Mouse (Mus musculus) ovary, adult 18-20 months (tissue): Measurements from ENCODE around the gene Lin7c.
A peak's percentile ranks its signal among the peaks of the same experiment; 100 is the strongest.
"Not testable (repeated sequence)": the region's sequence is repeated elsewhere in the genome, so short reads cannot be mapped to it uniquely, and the experiment has no call there.

ENCODE experiments used
- DNase-seq: peaks from one replicate; pipeline ENCODE4 v3.0.0; 2022; ENCODE audit warnings: low spot score, mixed read lengths

The Lin7c gene

DNA sequence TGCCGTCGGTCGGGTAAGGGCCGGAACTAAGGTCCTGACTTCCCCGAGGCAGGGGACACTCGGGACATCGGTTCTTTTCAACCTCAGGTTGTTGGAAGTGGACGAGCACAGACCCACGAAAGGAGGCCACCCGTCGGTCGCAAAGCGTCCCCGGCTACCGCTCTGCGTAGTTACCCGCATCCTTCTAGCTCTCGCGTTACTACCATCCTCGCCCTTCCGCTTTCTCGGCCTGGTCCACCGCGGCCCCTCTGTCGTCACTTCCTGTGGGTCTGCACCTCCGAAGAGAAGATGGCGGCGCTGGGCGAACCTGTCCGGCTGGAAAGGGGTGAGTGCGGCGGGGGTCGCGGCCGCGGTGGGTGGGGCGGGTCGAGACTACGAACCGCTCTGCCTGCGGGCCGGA lies at the start of gene Lin7c:
Gene Lin7c (plus strand): TSS at position 257 of the 400 bp plus-strand sequence.
- DNase-seq: peak; percentile 90

DNA sequence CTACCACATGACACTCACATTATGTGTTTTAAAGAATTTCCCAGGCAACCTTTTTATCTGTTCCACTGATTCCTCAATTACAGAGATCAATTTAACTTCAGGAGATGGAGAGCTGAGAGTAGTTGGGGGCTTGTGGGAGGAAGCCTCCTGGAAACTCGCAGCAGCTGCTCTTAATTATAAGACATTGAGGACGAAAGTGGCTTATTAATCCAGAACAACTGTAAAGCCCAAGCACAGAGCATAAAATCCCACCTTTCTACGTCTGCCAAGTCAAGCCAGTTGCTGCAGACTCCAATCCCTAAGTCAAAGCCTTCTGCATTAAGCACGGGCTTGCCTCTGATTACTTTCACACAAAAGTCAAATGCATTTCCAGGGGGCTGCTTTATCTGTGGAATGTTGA lies 44.3 kb upstream of the Lin7c start:
- DNase-seq: no peak

DNA sequence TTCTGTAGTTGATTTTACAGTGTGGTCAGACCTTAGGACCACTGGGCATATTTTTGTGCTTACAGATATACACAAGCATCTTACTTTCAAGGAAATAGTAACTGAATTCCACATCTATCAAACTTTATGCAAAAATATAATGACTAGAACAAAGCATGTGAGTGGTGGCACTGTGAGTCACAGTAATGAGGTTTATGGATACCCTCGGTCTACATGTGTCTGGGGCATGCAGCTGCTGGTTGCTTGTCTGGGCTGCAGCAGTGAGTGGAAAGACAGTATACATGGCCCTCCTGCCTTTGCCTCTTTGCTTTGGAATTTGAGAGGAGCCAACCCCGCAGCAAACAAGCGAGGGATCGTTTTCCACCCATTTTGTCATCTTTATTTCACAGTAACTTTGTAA lies 42.3 kb upstream of the Lin7c start:
- DNase-seq: no peak

DNA sequence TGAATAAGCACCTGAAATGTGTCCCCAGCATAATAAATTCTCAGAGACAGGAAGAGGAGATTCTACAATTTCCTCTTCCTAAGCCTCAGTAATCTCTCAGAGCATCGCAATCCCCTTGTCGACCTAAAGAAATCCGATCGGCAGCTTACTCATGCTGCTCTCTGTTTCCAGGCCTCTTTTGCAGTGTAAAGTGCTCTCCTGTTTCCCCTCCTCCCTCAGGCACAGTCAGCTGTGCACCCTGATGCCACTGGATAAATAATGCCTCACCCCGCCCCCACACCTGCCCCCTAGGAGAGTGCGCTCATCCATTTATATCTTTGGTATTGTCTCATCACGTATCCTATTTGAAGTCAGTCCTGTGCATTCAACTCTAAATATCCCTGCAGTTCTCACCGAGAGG lies 41.9 kb upstream of the Lin7c start:
- no peak for DNase-seq

DNA sequence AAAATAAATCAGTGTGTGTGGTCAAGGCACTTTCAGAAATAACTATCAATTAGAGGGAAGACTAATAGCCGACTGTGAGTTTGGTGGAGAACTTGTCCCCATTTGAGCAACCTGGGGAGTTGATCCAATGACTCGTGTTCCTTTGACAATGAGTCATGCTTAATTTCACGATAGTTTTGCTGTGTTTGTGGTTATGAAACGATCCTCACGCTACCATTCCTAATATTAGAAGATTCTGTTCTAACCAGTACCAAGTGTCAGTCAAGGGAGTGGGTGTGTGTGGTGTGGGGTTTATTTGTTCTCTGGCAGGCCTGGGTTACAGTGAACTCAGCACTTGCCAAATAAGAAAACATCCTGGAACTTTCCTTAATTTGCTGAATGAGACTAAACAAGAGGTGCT lies 35.1 kb upstream of the Lin7c start:
- no peak for DNase-seq

DNA sequence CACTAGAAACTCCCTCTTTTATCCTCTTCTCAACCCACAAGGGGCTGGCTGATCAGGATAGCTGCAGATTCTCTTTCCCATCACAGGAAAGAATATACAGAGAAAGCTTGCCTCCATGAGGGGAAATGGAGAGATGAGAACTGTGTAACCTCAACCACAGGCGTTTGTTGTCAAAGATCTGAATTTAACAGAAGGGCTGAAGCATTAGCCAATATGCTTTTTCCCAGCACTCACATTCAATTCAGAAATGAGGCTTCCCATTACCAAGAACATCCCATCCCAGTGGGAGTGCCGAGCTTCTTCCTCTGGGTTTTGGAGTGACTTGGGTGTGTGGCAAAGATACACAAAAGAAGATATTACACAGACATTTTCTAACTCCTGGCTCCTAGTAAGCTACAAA lies 31.0 kb upstream of the Lin7c start:
- DNase-seq: no peak

DNA sequence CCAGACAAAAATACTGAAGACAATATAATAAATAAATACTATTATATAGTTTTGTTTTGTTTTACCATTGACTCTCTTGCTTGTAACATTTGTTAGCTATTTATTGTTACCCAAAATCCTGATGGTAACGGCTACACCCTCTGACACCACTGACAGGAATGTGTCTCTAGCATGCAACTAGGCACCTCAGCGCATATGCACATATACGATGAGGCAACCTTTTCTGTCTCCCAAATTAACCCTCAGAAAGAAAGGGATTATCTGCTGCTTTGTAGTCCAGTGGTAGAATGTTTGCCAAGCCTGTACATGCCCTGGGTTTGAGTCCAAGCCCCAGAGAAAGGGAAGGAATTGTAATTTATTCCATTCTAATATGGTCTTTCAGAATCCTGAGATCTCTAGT lies 29.8 kb upstream of the Lin7c start:
- DNase-seq: no peak

DNA sequence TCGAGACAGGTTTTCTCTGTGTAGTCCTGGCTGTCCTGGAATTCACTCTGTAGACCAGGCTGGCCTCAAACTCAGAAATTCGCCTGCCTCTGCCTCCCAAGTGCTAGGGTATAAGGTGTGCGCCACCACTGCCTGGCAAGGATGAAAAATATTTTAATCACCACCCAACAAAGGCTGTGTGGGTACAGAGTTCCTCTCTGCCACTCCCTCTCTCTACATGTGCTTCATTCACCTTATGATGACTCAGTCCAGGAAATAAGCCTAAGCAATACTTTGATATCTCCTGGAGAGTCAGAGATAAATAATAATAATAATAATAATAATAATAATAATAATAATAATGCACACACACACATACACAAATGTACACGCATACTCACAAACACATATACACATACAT lies 11.2 kb upstream of the Lin7c start:
- not testable (repeated sequence) for DNase-seq

DNA sequence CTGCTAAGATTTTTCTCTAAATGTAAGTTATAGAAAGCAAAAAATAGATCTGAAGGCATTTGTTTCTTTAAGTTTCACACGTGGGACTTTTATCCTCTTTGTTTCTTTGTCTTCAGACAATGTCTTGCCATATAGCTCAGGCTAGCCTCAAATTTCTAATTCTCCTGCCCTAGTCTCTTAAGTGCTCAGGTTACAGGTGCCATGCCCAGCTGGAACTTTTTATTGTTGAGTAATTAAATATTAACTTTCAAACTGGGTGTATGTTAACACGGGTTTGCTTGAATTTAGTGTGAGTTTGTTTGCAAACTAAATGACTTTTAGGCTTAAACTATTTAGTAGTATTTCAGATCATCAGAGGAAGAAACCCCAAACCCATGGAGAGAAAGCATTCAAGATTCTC lies 9.5 kb upstream of the Lin7c start:
- no peak for DNase-seq

DNA sequence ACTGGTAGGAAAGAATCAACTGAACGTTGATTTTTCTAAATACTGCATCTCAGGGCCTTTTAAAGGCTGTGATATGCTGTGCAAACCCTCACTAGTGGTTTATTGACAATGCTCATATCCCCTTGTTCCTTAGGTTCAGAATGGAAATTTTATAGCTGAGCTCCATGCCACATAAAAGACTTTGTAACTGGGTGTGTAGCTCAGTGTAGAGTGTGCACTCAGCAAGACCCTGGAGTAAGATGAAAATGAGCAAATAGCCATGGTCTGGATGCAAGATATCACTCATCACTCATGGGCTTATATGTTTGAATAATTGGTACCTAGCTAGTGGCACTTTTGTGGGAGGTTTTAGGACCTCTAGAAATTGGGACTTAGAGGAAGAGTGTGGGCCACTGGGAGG lies 9.0 kb upstream of the Lin7c start:
- DNase-seq: no peak

DNA sequence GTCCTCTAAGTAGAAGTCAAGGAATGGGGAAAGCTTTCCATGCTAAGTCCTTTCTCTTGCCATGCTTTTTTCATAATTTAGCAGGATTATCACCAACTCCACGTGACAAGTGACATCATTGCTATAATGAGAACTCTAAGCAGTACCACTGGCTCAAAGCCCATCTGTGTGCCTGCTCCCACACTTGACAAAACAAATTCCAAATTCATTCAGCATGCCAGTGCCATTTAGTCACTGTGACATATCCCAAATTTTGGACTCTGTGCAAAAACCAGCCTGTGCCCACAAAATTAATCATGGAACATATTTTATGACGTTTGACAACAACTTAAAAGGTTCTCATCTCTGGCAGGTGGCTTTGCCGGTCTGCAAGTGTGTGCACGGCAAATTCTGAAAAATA lies 6.5 kb upstream of the Lin7c start:
- no peak for DNase-seq

DNA sequence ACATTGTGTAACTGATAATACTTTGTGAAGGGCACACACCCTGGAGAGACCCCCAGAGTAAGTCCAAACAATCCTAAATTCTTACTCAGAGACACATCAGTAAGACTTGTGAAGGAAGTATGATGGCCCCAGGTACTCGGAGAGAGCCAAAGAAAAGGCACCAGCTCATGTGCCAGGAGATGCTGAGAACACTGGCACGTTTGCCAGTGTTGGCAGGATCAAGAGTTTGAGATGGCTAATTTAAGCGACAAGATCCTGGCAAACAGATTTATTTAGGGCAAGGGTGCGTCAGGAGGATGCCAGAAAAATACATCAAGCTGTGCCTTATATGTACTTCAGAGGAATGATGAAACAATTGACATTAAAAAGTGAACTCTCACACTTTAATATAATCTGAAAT lies 6.1 kb upstream of the Lin7c start:
- no peak for DNase-seq

DNA sequence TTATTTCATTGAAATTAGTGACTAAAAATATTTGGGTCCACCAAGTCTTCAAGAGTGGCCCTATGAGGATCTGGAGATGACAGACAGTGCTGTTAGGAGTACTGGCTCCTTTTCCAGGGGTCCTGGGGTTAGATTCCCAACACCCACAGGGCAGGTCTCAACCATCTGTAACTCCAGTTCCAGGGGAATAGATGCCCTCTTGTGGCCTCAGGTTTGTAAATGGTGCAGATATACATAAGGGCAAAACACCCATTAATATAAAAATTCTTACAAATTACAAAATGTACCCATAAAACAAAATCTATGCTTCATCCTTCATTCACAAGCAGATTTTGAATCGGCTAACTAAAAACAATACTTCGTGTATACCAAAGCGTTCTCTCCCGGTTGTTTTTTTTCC lies 585 bp upstream of the Lin7c start:
- DNase-seq: no peak

DNA sequence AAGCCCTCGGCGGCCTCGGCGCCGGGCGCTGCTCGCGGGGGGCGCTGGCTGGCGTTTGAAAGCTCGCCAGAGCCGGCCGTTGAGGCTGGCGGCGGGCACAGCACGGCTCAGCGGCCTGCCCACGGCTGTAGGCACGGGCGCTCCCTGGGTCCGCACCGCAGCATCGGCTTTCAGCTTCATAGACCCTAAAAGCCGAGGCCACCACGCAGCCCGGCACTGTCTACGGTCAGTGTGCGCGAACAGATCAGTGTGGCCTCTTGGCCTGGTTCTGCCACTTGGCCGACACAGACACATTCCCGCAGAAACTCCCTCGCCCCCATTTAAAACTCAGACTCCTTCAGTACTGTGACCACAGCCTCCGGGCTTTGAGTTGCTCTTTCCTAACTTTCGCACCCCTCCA lies 378 bp downstream of the Lin7c start:
- DNase-seq: no peak

DNA sequence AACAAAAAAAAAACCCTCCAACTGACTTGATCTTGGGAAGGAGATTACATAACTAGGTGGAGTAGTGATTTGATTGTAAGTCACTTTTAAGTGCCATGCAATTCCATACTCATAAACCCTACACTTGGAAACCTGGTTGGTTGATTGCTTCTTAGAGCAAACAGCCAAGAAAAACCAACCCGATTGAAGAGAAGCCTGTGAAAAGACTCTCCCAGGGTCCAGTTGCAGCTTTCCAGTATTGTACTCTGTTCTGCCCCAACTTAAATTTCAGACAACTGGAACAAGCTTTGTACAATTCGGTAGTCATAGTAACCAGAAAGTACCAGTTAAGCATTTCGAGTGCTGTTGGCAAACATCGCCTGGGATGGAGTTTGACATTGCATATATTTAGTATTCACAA lies 818 bp downstream of the Lin7c start:
- no peak for DNase-seq

DNA sequence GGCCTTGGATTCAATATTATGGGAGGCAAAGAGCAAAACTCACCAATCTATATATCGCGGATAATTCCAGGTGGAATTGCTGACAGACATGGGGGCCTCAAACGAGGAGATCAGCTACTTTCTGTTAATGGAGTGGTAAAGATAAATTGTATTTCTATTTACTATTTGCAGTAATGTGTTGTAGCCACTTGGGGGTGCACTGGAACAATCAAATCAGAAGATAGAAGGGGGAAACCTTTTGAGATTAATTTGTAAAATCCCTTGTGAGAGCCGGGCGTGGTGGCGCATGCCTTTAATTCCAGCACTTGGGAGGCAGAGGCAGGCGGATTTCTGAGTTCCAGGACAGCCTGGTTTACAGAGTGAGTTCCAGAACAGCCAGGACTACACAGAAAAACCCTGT lies 5.7 kb downstream of the Lin7c start:
- DNase-seq: no peak

DNA sequence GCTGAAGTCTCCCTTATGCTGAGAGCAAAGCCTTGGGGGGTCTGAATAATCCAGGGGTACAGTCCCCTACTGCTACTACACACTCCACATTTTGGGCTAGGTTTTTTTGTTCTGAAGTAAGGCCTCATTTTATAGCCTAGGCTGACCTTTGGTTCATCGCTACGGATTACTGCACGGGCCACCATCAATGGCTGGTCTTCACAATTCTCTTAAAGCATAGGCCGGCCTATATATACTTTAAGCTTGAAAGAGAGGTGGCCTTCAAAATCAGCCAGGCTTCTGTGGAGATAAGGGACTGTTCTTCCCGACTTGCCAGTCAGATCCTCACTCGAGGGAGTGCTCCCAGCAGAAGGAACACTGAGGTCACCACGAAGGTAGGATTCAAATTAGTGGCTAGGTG lies 12.2 kb downstream of the Lin7c start:
- DNase-seq: no peak

DNA sequence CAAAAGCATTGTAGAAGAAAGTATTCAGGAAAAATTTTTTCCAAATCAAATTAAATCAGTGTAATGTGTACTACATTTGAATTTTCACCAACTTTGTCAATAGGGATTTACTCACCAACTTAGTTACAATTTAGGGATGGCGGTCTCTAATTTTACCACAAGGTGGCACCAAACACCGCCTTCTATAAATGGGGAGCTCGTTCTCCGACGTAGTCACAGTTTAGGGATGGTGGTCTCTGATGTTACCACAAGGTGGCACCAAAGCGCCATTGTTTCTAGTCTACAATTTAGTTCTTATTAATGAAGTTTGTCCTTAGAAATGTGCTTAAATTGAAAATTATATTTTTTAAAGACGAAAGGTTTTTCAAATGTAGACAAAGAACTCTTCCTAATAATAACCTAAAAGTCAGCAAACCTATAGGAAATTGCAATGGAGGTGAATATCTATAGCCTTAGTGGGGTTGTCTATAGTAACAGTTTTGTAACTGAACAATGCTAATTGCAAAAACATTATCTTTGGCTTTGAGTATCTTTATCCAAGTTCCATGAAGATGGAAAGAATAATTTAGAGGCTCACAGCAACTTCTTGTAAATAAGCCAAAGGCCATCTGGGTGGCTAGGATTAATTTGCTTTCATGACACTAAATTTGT lies 13.6 kb downstream of the Lin7c start:
- DNase-seq: peak; percentile 70

DNA sequence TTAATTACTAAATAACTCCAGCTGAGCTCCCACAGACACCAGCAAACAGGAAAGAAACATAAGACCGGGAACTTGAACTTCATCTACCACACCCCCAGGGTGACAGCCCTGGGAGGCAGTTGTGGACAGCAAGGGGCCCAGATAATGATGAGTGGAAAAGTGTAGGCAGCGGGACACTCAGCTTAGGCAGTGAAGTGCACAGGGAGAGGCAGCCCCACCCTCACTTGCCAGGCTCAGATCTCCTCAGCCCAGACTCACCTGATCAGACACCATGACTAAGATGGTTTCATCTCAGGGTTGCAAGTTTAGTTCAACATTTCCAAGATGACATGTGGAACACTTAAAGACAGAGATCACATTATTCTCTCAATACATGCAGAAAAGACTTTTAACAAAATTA lies 18.5 kb downstream of the Lin7c start:
- DNase-seq: no peak

DNA sequence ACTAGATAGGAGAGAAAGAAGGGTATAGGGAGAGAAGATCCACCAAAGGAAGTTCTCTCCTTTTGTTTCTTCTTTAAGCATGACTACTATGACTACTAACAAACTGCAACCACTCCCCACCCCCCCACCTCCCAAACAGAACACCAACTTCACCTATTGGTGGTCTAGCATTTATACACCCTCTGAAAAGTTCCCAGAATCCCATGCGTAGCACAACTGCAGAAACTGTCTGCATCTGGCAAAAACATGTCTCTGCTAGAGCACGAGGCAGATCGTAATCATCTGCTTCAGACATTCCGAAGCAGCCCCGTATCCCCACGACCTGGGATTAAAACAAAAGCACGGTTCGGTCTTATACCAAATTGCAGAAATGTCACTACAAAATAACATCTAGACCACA lies 21.6 kb downstream of the Lin7c start:
- no peak for DNase-seq

DNA sequence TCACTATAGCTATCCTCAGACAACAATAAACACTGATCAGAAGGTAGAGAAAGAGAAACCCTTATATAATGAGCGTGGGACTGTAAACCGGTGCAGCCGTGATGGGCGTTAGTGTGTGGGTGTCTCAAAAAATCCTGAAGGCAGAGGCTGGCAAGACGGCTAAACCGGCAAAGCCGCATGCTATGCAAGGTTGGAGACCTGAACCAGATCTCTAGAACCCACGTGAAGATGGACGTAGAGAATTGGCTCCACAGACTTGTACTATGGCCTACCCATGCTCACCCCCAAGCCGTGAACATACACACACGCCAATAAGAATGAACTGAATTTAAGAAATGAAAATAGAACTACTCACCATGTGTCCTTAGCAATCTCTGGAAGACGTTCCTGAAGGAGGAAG lies 22.1 kb downstream of the Lin7c start:
- DNase-seq: no peak

DNA sequence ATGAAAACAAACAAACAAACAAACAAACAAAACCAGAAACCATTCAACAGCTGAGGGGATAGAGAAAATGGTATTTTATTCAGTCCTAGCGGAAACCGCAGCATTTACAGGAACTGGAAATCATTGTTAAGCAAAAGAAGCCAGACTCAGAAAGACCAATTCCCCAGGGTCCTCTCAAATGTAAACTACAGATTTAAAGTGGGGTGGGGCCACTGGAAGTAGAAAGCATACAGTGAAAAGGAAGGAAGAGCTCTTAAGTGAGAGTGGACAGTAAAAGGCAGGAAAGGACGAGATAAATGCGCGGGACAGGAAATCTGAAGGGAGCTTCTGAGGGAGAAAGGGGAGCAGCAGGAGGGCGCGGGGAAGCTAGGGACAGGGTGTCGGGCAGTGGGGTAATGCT lies 22.6 kb downstream of the Lin7c start:
- no peak for DNase-seq

DNA sequence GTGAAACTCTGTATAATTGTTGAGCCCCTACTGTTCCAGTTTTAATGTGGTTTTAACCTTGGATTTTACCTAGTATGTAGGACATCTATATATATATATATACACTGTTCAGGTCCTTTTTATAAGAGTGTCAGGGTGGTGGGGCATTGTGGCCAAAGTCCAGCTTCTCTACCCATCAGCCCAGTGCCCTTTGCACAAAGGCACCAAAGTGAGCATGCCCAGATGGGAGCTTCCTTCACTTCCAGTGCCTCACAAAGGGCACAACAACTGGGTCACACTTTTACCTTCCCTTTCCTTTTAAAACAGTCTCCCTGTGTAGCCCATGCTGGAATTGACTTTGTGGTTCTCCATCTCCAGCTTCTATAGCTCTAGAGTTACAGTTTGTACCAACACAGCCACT lies 23.9 kb downstream of the Lin7c start:
- no peak for DNase-seq

DNA sequence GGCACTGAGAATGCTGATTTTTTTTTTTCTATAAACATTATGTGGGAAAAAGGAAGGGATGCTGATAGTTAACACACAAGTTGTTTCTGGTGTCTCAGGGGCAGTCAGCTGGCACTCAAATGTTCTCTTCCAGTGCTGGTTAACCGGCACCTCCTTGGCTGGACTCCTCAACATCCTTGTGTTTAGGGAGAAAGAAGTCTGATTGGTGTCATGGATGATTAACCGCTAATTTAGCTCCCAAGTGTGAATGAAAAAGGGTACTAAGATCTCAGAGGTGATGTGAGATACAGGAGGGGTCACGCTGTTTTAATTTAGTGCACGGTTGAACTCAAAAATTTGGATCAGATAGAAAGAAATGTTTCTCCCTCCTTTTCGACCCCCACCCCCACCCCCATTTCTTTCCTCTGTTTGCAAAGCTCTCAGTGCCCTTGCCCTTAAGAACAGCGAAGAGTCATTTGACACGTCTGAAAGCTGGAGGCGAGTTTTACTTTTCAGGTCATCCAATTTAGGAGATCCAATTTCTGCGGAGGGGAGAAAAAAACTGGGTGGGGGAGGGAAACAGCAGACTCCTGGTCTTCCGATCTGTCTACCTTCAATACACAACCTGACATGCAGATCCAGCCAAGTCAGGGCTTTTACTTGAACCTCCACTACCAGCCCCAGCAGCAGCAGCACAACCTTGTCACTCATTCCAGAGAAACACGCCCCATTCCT lies 26.3 kb downstream of the Lin7c start:
- no peak for DNase-seq
